Mouse (Mus musculus): ENCODE measurements at regions not wholly inside any gene's neighbourhood (a gene's known extent, or its start where the extent isn't known, plus 50 kb on each side); places are given as distances from the start of the nearest gene placed in this dataset.

DNA sequence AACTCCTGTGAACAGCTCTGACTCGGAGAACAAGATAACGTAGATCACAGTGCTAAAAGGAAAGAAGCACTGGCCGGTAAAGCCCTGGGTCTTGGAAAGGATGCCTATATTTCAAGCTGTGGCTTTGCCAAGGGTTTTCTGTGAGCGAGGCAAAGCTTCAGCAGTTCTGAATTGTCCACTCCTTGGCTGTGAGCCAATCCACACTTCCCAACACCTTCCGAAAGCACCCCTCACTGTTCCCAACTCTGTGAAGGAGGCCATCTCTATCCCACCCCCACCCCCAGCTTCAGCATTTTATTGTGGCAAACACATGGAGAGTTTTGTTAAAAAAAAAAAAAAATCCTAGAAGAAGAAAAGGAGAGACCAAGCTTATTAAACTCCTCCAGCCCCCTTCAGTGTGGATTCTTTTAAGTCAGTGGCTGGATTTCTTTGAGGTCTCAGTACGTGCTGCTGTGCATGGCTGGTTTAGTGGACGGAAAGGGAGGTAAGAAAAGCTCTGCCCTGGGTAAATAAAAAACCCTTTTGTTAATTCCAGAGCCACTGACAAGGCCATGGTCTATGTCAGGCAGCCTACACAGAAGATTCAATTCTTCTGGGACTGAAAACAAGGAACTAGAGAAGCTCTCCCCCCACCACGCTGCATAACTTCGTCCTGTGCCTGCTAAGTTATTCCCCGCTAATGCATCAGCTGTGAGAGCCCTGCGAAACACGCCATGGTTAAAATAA is 483.4 kb downstream of the Tns1 start:
- TF ChIP-seq CTCF (IDR thresholded peaks at IDR 0.05; ENCODE audit: low read depth, low read length) (no peak), POLR2A (IDR thresholded peaks at IDR 0.05; ENCODE audit: extremely low read depth, insufficient read depth, low read length) (no peak)

All from liver, adult 2 months (tissue).